Mouse (Mus musculus) small intestine, adult 2 months (tissue): ENCODE results near the gene Ube2e2.

Experiments
- CTCF ChIP-seq: fragments of 200-500 bp; IDR thresholded peaks from 2 replicates; pipeline ENCODE4 v1.5.1; 2012; ENCODE audit warnings: low read depth, mild to moderate bottlenecking, control low read depth, inconsistent platforms, low read length, moderate library complexity, mixed read lengths; ENCODE audit not compliant: insufficient replicate concordance, insufficient read length; ENCODE audit errors: extremely low read depth
- POLR2A ChIP-seq: fragments of 200-500 bp; IDR thresholded peaks from 2 replicates; pipeline ENCODE4 v1.6.1; 2012; ENCODE audit warnings: low read depth, mild to moderate bottlenecking, control low read depth, inconsistent platforms, low read length, moderate library complexity

- no peak for TF ChIP-seq POLR2A
- TF ChIP-seq CTCF, result no peak
Observed at GRCm38 (mm10) chr14:18601927-18602326, 292.1 kb downstream of the Ube2e2 start.
